In the genomic region with DNA sequence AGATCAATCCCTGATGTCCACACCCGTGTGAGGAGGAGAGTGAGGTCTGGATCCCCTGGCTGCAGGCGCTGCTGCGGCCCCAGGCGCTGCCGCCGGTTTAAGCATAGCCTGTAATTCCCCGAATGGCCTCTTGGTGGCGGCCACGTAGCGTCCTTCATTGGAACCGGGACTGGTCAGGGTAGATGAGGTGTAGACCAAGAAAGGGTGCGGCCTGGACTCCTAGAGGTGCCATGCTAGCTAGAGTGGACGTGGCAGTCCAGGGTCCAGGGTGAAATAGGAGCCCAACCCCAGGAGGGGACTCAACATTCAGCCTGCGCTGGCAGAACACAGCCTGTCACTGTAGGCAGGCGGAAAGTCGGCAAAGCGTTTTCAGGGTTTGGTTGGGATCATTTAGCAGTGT, we compare ENCODE assay signal across 8 mouse cellular contexts. TPM values are rescaled to one million over a fixed set of nuclear protein-coding genes. Genes with fewer than 3 reads are reported as not detected.
DNase-seq lines count a peak whose midpoint lies in the region; ATAC-seq lines count a peak whose summit lies in the region.

No protein-coding gene starts in this region.

- no peaks in the 10 kb centered on the region for H3K36me3 ChIP-seq in forebrain, embryonic 11.5 days (ENCODE audit: control insufficient read depth, insufficient read depth, low read length)
- no peaks in the 10 kb centered on the region for H3K36me3 ChIP-seq in heart, embryonic 16.5 days (ENCODE audit: control insufficient read depth, insufficient read depth)
- no peaks in the 10 kb centered on the region for H3K36me3 ChIP-seq in liver, embryonic 13.5 days
- no peaks in the 10 kb centered on the region for H3K36me3 ChIP-seq in neural tube, embryonic 11.5 days (ENCODE audit: control insufficient read depth, insufficient read depth, low read length)
- H3K36me3 ChIP-seq in stomach, embryonic 16.5 days (ENCODE audit: control insufficient read depth, insufficient read depth, low read length), result no peaks in the 10 kb centered on the region

- no peak overlapping the region for H3K27ac ChIP-seq in forebrain, embryonic 11.5 days (ENCODE audit: low read depth, low read length)
- H3K27ac ChIP-seq in heart, embryonic 16.5 days (ENCODE audit: low read length), result no peak overlapping the region
- H3K27ac ChIP-seq in liver, embryonic 13.5 days, result no peak overlapping the region
- no peak overlapping the region for H3K27ac ChIP-seq in neural tube, embryonic 11.5 days (ENCODE audit: low read depth, low read length)
- H3K27ac ChIP-seq in stomach, embryonic 16.5 days (ENCODE audit: low read length), result no peak overlapping the region

- DNase-seq in CD8-positive naive resting alpha-beta T cell, adult 2 months (ENCODE audit: low read depth in 2 of 2, low spot score in 2 of 2), result peak; percentile 77 to 84
- peak; percentile 78 for DNase-seq in c-Kit-positive CD71-negative TER-119-negative erythroid progenitor cells, embryonic 14.5 days (ENCODE audit: low read depth)
- peak; percentile 94 for DNase-seq in forebrain, embryonic 11.5 days (ENCODE audit: low spot score)
- DNase-seq in kidney, postnatal 25 days, result peak; percentile 89 to 93
- peak; percentile 75 for DNase-seq in liver, embryonic 13.5 days
- DNase-seq in neural tube, embryonic 11.5 days (ENCODE audit: low spot score), result peak; percentile 86

- no peak overlapping the region for H3K9ac ChIP-seq in forebrain, embryonic 11.5 days (ENCODE audit: low read length)
- H3K9ac ChIP-seq in heart, embryonic 16.5 days (ENCODE audit: low read length), result no peak overlapping the region
- no peak overlapping the region for H3K9ac ChIP-seq in liver, embryonic 13.5 days
- no peak overlapping the region for H3K9ac ChIP-seq in neural tube, embryonic 11.5 days (ENCODE audit: low read length)
- H3K9ac ChIP-seq in stomach, embryonic 16.5 days (ENCODE audit: low read length), result peak overlapping the region; percentile 27

- 15% methylated on average over 17 of the region's 17 CpGs for WGBS in forebrain, embryonic 11.5 days
- 17% methylated on average over 17 of the region's 17 CpGs for WGBS in heart, embryonic 16.5 days
- WGBS in liver, embryonic 13.5 days (ENCODE audit: insufficient replicate concordance), result 20% methylated on average over 17 of the region's 17 CpGs
- WGBS in neural tube, embryonic 11.5 days, result 17% methylated on average over 17 of the region's 17 CpGs
- 20% methylated on average over 17 of the region's 17 CpGs for WGBS in stomach, embryonic 16.5 days

- H3K4me2 ChIP-seq in forebrain, embryonic 11.5 days (ENCODE audit: low read depth, low read length, severe bottlenecking), result no peak overlapping the region
- no peak overlapping the region for H3K4me2 ChIP-seq in heart, embryonic 16.5 days (ENCODE audit: low read depth, low read length)
- no peak overlapping the region for H3K4me2 ChIP-seq in liver, embryonic 13.5 days
- H3K4me2 ChIP-seq in neural tube, embryonic 11.5 days (ENCODE audit: low read depth), result no peak overlapping the region
- H3K4me2 ChIP-seq in stomach, embryonic 16.5 days (ENCODE audit: low read depth, low read length), result no peak overlapping the region

- H3K4me1 ChIP-seq in forebrain, embryonic 11.5 days (replicated peaks; ENCODE audit: control insufficient read depth, insufficient read depth, low read length), result peaks cover 2% of the 10 kb centered on the region; the same call in 1 of the 2 replicates
- peaks cover 8% of the 10 kb centered on the region for H3K4me1 ChIP-seq in heart, embryonic 16.5 days (ENCODE audit: control insufficient read depth, insufficient read depth, low read length)
- H3K4me1 ChIP-seq in liver, embryonic 13.5 days (replicated peaks), result peaks cover 51% of the 10 kb centered on the region
- peaks cover 5% of the 10 kb centered on the region; the same call in 1 of the 2 replicates for H3K4me1 ChIP-seq in neural tube, embryonic 11.5 days (ENCODE audit: control insufficient read depth, insufficient read depth, low read length)
- peaks cover 11% of the 10 kb centered on the region for H3K4me1 ChIP-seq in stomach, embryonic 16.5 days (ENCODE audit: control insufficient read depth, insufficient read depth, low read length)

- ATAC-seq in forebrain, embryonic 11.5 days (replicated peaks; ENCODE audit: low FRiP score), result 0 out of 2 replicates have a peak, but pooled peaks have one; percentile 60
- ATAC-seq in heart, embryonic 16.5 days (replicated peaks; ENCODE audit: extremely low read depth, insufficient read depth, low FRiP score), result 0 out of 2 replicates have a peak, but pooled peaks have one; percentile 11
- ATAC-seq in liver, embryonic 13.5 days (ENCODE audit: low read depth), result peak; percentile 48
- ATAC-seq in neural tube, embryonic 11.5 days (ENCODE audit: insufficient read depth, low FRiP score, low TSS enrichment), result no peak
- ATAC-seq in stomach, embryonic 16.5 days (ENCODE audit: insufficient read depth, low FRiP score), result peak; percentile 75

- H3K4me3 ChIP-seq in forebrain, embryonic 11.5 days (ENCODE audit: low read depth, low read length), result no peak overlapping the region
- no peak overlapping the region for H3K4me3 ChIP-seq in heart, embryonic 16.5 days (ENCODE audit: low read length)
- H3K4me3 ChIP-seq in liver, embryonic 13.5 days (replicated peaks), result no peak overlapping the region
- H3K4me3 ChIP-seq in neural tube, embryonic 11.5 days (ENCODE audit: low read depth, low read length), result no peak overlapping the region
- H3K4me3 ChIP-seq in stomach, embryonic 16.5 days (replicated peaks; ENCODE audit: low read length), result no peak overlapping the region

- H3K9me3 ChIP-seq in forebrain, embryonic 11.5 days (ENCODE audit: control insufficient read depth, low read length), result no peaks in the 10 kb centered on the region
- H3K9me3 ChIP-seq in heart, embryonic 16.5 days (replicated peaks; ENCODE audit: control insufficient read depth, low read length), result no peaks in the 10 kb centered on the region
- no peaks in the 10 kb centered on the region for H3K9me3 ChIP-seq in liver, embryonic 13.5 days (replicated peaks)
- no peaks in the 10 kb centered on the region for H3K9me3 ChIP-seq in neural tube, embryonic 11.5 days (ENCODE audit: control insufficient read depth, low read length)
- H3K9me3 ChIP-seq in stomach, embryonic 16.5 days (replicated peaks; ENCODE audit: control insufficient read depth, low read length), result no peaks in the 10 kb centered on the region

- no peaks in the 10 kb centered on the region for H3K27me3 ChIP-seq in forebrain, embryonic 11.5 days (ENCODE audit: control insufficient read depth, insufficient read depth, low read length)
- no peaks in the 10 kb centered on the region for H3K27me3 ChIP-seq in heart, embryonic 16.5 days (ENCODE audit: control insufficient read depth, insufficient read depth, low read length)
- H3K27me3 ChIP-seq in liver, embryonic 13.5 days, result no peaks in the 10 kb centered on the region
- no peaks in the 10 kb centered on the region for H3K27me3 ChIP-seq in neural tube, embryonic 11.5 days (ENCODE audit: control insufficient read depth, insufficient read depth, low read length)
- H3K27me3 ChIP-seq in stomach, embryonic 16.5 days (ENCODE audit: control insufficient read depth, insufficient read depth, low read length), result no peaks in the 10 kb centered on the region

RNA-seq across cellular contexts. Expression of gene Gcgr, which starts 14.9 kb away (rescaled TPM):
- 0.35 TPM in 1 of 2 replicates, not detected in the other for polyA plus RNA-seq in forebrain, embryonic 11.5 days (2014; fragmentation: Nextera tagmentation; extraction: Ambion mirVana)
- 1.4 and 2.7 TPM in 2 replicates for polyA plus RNA-seq in heart, embryonic 16.5 days (2015; fragmentation: Nextera tagmentation; extraction: Ambion mirVana)
- 10.0 and 10.7 TPM in 2 replicates for polyA plus RNA-seq in liver, embryonic 13.5 days (2015; fragmentation: Nextera tagmentation; extraction: Ambion mirVana)
- 0.19 and 0.24 TPM in 2 replicates for polyA plus RNA-seq in neural tube, embryonic 11.5 days (2014; fragmentation: Nextera tagmentation; extraction: Ambion mirVana)
- polyA plus RNA-seq in stomach, embryonic 16.5 days (2015; fragmentation: Nextera tagmentation; extraction: Ambion mirVana), result 2.2 and 3.0 TPM in 2 replicates

RNA-seq across cellular contexts. Expression of gene Slc25a10, which starts 24.0 kb away (rescaled TPM):
- polyA plus RNA-seq in forebrain, embryonic 11.5 days (2014; fragmentation: Nextera tagmentation; extraction: Ambion mirVana), result 50.9 and 57.5 TPM in 2 replicates
- polyA plus RNA-seq in heart, embryonic 16.5 days (2015; fragmentation: Nextera tagmentation; extraction: Ambion mirVana), result 39.6 and 43.9 TPM in 2 replicates
- polyA plus RNA-seq in liver, embryonic 13.5 days (2015; fragmentation: Nextera tagmentation; extraction: Ambion mirVana), result 42.2 and 44.1 TPM in 2 replicates
- 41.4 and 49.5 TPM in 2 replicates for polyA plus RNA-seq in neural tube, embryonic 11.5 days (2014; fragmentation: Nextera tagmentation; extraction: Ambion mirVana)
- polyA plus RNA-seq in stomach, embryonic 16.5 days (2015; fragmentation: Nextera tagmentation; extraction: Ambion mirVana), result 73.9 and 75.8 TPM in 2 replicates

RNA-seq across cellular contexts. Expression of gene Mrpl12, which starts 31.2 kb away (rescaled TPM):
- polyA plus RNA-seq in forebrain, embryonic 11.5 days (2014; fragmentation: Nextera tagmentation; extraction: Ambion mirVana), result 152 and 160 TPM in 2 replicates
- polyA plus RNA-seq in heart, embryonic 16.5 days (2015; fragmentation: Nextera tagmentation; extraction: Ambion mirVana), result 247 and 252 TPM in 2 replicates
- polyA plus RNA-seq in liver, embryonic 13.5 days (2015; fragmentation: Nextera tagmentation; extraction: Ambion mirVana), result 142 and 150 TPM in 2 replicates
- polyA plus RNA-seq in neural tube, embryonic 11.5 days (2014; fragmentation: Nextera tagmentation; extraction: Ambion mirVana), result 142 and 145 TPM in 2 replicates
- polyA plus RNA-seq in stomach, embryonic 16.5 days (2015; fragmentation: Nextera tagmentation; extraction: Ambion mirVana), result 140 and 145 TPM in 2 replicates

RNA-seq across cellular contexts. Expression of gene Mcrip1, which starts 33.9 kb away (rescaled TPM):
- polyA plus RNA-seq in forebrain, embryonic 11.5 days (2014; fragmentation: Nextera tagmentation; extraction: Ambion mirVana), result 213 and 247 TPM in 2 replicates
- 134 and 139 TPM in 2 replicates for polyA plus RNA-seq in heart, embryonic 16.5 days (2015; fragmentation: Nextera tagmentation; extraction: Ambion mirVana)
- polyA plus RNA-seq in liver, embryonic 13.5 days (2015; fragmentation: Nextera tagmentation; extraction: Ambion mirVana), result 45.7 and 46.9 TPM in 2 replicates
- polyA plus RNA-seq in neural tube, embryonic 11.5 days (2014; fragmentation: Nextera tagmentation; extraction: Ambion mirVana), result 244 and 251 TPM in 2 replicates
- polyA plus RNA-seq in stomach, embryonic 16.5 days (2015; fragmentation: Nextera tagmentation; extraction: Ambion mirVana), result 152 and 171 TPM in 2 replicates

RNA-seq across cellular contexts. Expression of gene Ppp1r27, which starts 35.3 kb away (rescaled TPM):
- polyA plus RNA-seq in forebrain, embryonic 11.5 days (2014; fragmentation: Nextera tagmentation; extraction: Ambion mirVana), result not detected in 2 replicates
- 3.3 and 8.5 TPM in 2 replicates for polyA plus RNA-seq in heart, embryonic 16.5 days (2015; fragmentation: Nextera tagmentation; extraction: Ambion mirVana)
- polyA plus RNA-seq in liver, embryonic 13.5 days (2015; fragmentation: Nextera tagmentation; extraction: Ambion mirVana), result 0.22 TPM in 1 of 2 replicates, not detected in the other
- not detected in 2 replicates for polyA plus RNA-seq in neural tube, embryonic 11.5 days (2014; fragmentation: Nextera tagmentation; extraction: Ambion mirVana)
- 2.9 TPM in 1 of 2 replicates, not detected in the other for polyA plus RNA-seq in stomach, embryonic 16.5 days (2015; fragmentation: Nextera tagmentation; extraction: Ambion mirVana)
